Mouse (Mus musculus) heart, embryonic 16.5 days (tissue): ENCODE measurements around the gene Olfr113. TPM values are rescaled to one million over a fixed set of nuclear protein-coding genes. Genes with fewer than 3 reads are reported as not detected.
"Not testable (repeated sequence)": the region's sequence is repeated elsewhere in the genome, so short reads cannot be mapped to it uniquely, and the experiment has no call there.

Source experiments
- ATAC-seq: fragments of 200-750 bp; cut with Nextera tagmentation; replicated peaks from 2 replicates; pipeline ENCODE4 v1.8.0; 2017; ENCODE audit warnings: moderate number of reproducible peaks; ENCODE audit not compliant: insufficient read depth, low FRiP score; ENCODE audit errors: extremely low read depth
- H3K27ac ChIP-seq: fragments of 300-500 bp; sonication (generic); 2 replicates; pipeline ENCODE4 v1.5.1; 2014; ENCODE audit warnings: mild to moderate bottlenecking, low read length, control low read depth, moderate library complexity
- H3K27me3 ChIP-seq: fragments of 300-500 bp; sonication (generic); 2 replicates; pipeline ENCODE4 v1.6.1; 2014; ENCODE audit warnings: low read length, mixed read lengths; ENCODE audit not compliant: control insufficient read depth, insufficient read depth
- H3K36me3 ChIP-seq: fragments of 300-500 bp; sonication (generic); 2 replicates; pipeline ENCODE4 v1.6.1; 2014; ENCODE audit not compliant: control insufficient read depth, insufficient read depth
- H3K4me1 ChIP-seq: fragments of 300-500 bp; sonication (generic); 2 replicates; pipeline ENCODE4 v1.6.1; 2014; ENCODE audit warnings: low read length, mixed read lengths; ENCODE audit not compliant: control insufficient read depth, insufficient read depth
- H3K4me2 ChIP-seq: fragments of 300-500 bp; sonication (generic); 2 replicates; pipeline ENCODE4 v1.6.1; 2014; ENCODE audit warnings: low read depth, mild to moderate bottlenecking, control low read depth, low read length
- H3K4me3 ChIP-seq: fragments of 300-500 bp; sonication (generic); 2 replicates; pipeline ENCODE4 v1.5.1; 2014; ENCODE audit warnings: mild to moderate bottlenecking, control low read depth, low read length
- H3K9ac ChIP-seq: fragments of 300-500 bp; sonication (generic); 2 replicates; pipeline ENCODE4 v1.6.1; 2014; ENCODE audit warnings: low read length, control low read depth
- H3K9me3 ChIP-seq: fragments of 300-500 bp; sonication (generic); replicated peaks from 2 replicates; pipeline ENCODE4 v1.6.1; 2016; ENCODE audit warnings: low read length; ENCODE audit not compliant: control insufficient read depth
- WGBS: fragments of 180-500 bp; shearing (Covaris S2); extraction: QIAGEN DNeasy Blood & Tissue Kit; methylation state at CpG from one replicate; pipeline ENCODE4 v1.1.7; 2014; 5-methylcytosine and 5-hydroxymethylcytosine counted together
- polyA plus RNA-seq: library from polyadenylated mRNA; unstranded; fragments of >200 nt; fragmentation: Nextera tagmentation; extraction: Ambion mirVana; gene quantifications from 2 replicates; pipeline ENCODE4 v1.2.1, GENCODE M21; 2015

Gene Olfr113
- polyA plus RNA-seq, 1 experiment from 2014 or later, result not detected

DNA sequence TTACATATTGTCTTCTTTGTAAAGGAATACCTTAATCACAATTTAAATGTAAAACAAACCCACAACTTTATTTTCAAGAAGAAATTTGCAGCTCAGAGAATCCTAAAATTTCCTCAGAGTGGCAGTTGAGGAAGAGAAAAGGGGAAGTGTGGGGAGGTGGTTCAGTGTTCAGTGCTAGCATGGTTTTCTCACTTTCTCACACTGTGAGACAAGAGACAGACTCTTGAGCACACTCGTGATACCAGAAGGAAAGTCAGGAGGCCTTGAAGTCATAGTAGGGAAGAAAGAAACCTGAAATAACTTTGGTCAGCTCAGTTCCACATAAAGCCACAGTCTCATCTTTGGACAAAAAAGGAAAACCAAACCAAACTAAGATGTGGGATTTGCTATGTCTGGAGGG is 52.0 kb downstream of the Olfr113 start:
- H3K4me2 ChIP-seq, H3K4me3 ChIP-seq, H3K27me3 ChIP-seq, H3K9me3 ChIP-seq, ATAC-seq, H3K27ac ChIP-seq, H3K9ac ChIP-seq, H3K36me3 ChIP-seq, H3K4me1 ChIP-seq: not testable (repeated sequence)
- WGBS, result 44% methylated on average over 1 of the region's 1 CpGs

DNA sequence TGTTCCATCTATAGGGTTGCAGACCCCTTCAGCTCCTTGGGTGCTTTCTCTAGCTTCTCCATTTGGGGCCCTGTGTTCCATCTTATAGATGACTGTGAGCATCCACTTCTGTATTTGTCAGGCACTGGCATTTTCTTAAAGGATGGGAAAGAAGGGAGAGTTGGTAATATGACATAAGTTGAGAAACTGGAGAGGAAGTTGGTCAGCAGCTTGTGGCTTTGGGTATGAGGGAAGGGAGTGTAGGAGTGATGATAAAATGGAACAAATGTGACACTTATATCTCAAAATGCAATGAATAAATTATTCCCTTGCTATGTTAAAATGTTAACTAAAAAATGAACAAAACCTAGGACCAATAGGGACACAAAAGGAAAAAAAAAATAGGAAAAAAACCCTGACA is 52.9 kb downstream of the Olfr113 start:
- not testable (repeated sequence) for H3K27ac ChIP-seq, H3K4me3 ChIP-seq, H3K27me3 ChIP-seq, ATAC-seq, H3K4me2 ChIP-seq, H3K36me3 ChIP-seq, H3K4me1 ChIP-seq, H3K9ac ChIP-seq, H3K9me3 ChIP-seq

Other genes with a start within 250 kb of the Olfr113 start
- gene Olfr103, start 238.0 kb downstream of the Olfr113 start, polyA plus RNA-seq, result not detected in 2 replicates
- not detected in 2 replicates for gene Olfr104-ps, start 218.1 kb downstream of the Olfr113 start, polyA plus RNA-seq
- gene Olfr105-ps, start 198.6 kb downstream of the Olfr113 start, polyA plus RNA-seq, result not detected in 2 replicates
- gene Olfr106-ps, start 187.3 kb downstream of the Olfr113 start, polyA plus RNA-seq, result not detected in 2 replicates
- not detected in 2 replicates for gene Olfr107, start 178.4 kb downstream of the Olfr113 start, polyA plus RNA-seq
- not detected in 2 replicates for gene Olfr108, start 132.2 kb downstream of the Olfr113 start, polyA plus RNA-seq
- gene Olfr109, start 118.7 kb downstream of the Olfr113 start, polyA plus RNA-seq, result not detected in 2 replicates
- 0.30 and 0.46 TPM in 2 replicates for gene H2-M2, start 94.1 kb downstream of the Olfr113 start, polyA plus RNA-seq
- gene Olfr110, start 85.2 kb downstream of the Olfr113 start, polyA plus RNA-seq, result not detected in 2 replicates
- 0.17 TPM in 1 of 2 replicates, not detected in the other for gene Olfr111, start 69.6 kb downstream of the Olfr113 start, polyA plus RNA-seq
- not detected in 2 replicates for gene Olfr112, start 8.2 kb downstream of the Olfr113 start, polyA plus RNA-seq
- gene Olfr114, start 15.1 kb upstream of the Olfr113 start, polyA plus RNA-seq, result not detected in 2 replicates
- not detected in 2 replicates for gene Olfr115, start 49.4 kb upstream of the Olfr113 start, polyA plus RNA-seq
- gene Olfr116, start 49.5 kb upstream of the Olfr113 start, polyA plus RNA-seq, result not detected in 2 replicates
- not detected in 2 replicates for gene Olfr117, start 86.1 kb upstream of the Olfr113 start, polyA plus RNA-seq
- gene Olfr118, start 89.3 kb upstream of the Olfr113 start, polyA plus RNA-seq, result not detected in 2 replicates
- not detected in 2 replicates for gene Olfr119, start 118.9 kb upstream of the Olfr113 start, polyA plus RNA-seq
- gene Olfr120, start 144.1 kb upstream of the Olfr113 start, polyA plus RNA-seq, result not detected in 2 replicates
- not detected in 2 replicates for gene Olfr121, start 171.2 kb upstream of the Olfr113 start, polyA plus RNA-seq
- gene Olfr122, start 190.9 kb upstream of the Olfr113 start, polyA plus RNA-seq, result not detected in 2 replicates
- gene Olfr123, start 215.9 kb upstream of the Olfr113 start, polyA plus RNA-seq, result not detected in 2 replicates
- not detected in 2 replicates for gene Olfr124, start 222.2 kb upstream of the Olfr113 start, polyA plus RNA-seq